Mouse (Mus musculus): ENCODE measurements at regions not wholly inside any gene's neighbourhood (a gene's known extent, or its start where the extent isn't known, plus 50 kb on each side); places are given as distances from the start of the nearest gene placed in this dataset.
"Not testable (repeated sequence)": the region's sequence is repeated elsewhere in the genome, so short reads cannot be mapped to it uniquely, and the experiment has no call there.

DNA sequence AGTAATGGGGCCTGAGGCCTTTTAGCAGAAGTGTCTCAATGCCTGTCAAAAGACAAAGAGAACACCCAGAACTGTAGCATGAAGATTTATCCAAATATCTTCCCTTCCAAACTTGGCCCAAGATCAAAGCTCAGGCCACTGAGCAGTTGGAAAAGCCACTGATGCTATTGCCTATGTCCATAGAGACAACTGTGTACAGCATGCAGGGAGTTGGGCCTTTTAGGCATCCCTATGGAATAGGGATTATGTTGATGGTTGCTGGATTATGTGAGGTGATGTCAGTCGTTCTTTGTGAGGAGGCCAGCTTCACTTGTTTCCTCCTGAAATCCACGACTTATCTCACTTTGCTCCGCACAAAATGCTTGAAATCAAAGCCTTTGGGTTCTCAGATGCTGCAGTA is 153.1 kb upstream of the Gm17728 start:
- in situ Hi-C loops (cut with MboI, MseI), result no loop called here

DNA sequence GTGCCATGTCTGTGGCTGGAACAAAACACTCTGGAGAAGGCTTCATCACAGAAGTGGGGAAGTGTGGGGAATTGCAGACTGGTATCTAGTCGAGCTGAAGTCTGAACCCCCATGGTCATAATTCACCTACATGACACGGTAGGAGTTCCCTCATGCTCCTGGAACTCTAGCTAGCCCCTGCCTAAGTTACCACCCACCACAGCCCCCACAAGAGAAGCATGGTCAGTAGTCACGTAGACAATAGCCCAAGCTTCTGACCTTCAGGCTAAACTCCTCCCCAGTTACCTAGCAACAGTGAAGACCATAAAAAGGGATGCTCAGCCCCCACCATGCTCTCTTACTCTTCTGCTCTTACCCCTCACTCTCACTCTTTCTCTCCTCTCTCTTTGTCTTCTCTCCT is 143.8 kb upstream of the Gm17728 start:
- in situ Hi-C loops (cut with MboI, MseI), result not testable (repeated sequence)

DNA sequence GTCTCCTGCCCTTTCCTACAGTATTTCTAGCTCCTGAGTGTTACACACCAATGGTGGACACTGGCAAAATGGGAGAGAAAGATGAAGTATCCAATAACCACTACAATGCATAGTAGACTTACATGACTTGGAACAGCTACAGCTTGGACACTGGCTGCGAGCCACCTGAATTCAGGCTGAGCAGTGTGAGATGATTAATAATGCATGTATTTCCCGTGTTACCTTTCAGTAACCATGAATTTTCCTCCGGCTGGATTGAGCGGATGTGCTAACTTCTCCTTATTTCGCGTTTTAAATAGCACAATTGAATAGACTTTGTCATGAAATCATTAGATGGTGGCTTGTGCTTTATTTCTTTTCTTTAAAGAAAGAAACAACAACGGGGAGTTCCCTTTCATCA is 142.4 kb upstream of the Gm17728 start:
- in situ Hi-C loops (cut with MboI, MseI), result no loop called here

DNA sequence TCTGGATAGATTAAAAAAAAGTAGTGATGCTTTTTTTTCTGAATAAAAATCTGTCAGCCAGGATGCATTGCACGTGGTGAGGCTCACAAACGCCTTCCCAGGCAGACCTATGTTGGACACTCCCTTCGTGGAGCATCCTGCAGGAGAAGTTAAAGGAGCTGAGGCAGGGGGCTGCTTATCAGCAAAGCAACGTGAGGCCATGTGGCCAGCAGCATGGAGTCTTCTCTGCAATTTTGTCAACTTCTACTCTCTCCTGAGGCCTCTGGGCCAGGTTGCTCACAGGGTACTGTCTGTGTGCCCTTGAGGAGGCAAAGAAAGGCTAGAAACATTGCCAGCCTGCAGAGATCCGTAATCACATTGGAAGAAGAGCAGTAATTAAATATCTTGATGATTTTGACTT is 140.0 kb upstream of the Gm17728 start:
- in situ Hi-C loops (cut with MboI, MseI), result loop anchor here (5.0 kb wide), 1 partner anchor 100 kb away; no protein-coding TSS in a partner anchor

DNA sequence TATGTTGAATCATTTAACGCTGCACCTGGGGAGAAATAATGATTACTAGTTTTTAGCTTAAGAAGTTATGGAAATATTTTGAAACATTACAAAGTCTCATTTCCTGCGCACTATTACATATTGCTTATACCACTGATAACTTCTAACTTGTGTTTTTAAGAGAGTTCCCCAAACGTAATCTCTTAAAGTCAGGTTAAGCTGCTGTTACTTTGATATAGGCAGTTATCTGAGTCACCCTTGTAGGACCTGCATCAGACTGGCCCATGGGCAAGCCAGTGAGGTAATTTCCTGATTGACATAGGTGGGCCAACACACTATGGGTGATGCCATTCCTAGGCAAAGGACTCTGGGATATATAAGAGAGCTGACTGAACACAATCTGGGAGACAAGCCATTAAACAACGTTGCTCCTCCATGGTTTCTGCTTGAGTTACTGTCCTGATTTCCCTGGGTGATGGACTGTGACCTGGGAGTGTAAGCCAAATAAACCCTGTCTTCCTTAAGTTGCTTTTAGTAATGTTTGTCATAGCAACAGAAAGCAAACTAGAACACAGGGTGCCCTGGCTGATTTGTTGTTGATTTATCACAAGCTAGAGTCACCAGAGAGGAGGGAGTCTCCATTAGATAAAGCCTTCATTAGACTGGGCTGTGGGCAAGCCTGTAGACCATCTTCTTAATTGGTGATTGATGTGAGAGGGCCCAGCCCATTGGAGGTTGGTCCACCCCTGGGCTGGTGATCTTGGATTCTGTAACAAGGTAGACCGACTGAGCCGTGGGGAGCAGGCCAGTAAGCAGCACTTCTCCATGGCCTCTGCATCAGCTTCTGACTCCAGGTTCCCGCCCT is 139.3 kb upstream of the Gm17728 start:
- in situ Hi-C loops (cut with MboI, MseI), result loop anchor here (5.0 kb wide), 1 partner anchor 100 kb away; no protein-coding TSS in a partner anchor

DNA sequence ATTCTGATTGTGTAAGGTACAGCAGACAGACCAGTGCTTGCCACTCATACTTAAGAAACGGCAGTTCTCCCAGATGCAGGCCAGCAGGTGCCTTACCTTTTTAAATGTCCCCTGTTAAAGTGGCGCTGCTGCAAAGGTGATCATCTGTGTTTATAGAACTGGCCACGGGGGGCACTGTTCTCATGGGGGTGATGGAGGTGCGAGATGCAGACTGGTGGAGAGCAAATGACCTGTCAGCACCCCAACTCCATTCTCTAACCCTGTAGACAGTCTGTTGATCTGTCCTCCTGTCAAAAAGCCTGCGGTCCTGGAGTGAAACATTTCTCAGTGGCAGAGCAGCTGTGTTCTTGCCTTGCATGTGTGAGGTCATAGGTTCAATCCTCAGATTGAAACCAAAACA is 135.4 kb upstream of the Gm17728 start:
- in situ Hi-C loops (cut with MboI, MseI), result no loop called here

DNA sequence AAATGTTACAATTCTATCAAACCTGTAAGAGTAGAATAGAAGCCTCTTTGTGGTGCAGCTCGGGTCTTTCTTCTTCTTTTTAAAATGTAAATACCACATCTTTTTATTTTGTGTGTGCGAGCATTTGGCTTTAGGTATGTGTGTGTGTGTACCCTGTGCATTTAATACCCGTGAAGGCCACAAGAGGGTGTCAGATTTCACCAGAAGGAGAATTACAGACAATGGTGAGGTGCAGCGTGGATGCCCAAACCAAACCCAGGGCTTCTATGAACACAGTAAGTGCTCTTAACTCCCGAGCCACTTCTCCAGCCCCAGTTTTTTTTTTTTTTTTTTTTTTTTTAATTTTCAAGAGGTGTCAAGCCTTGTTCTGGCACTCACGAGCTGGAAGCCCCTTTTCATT is 135.0 kb upstream of the Gm17728 start:
- in situ Hi-C loops (cut with MboI, MseI), result no loop called here

DNA sequence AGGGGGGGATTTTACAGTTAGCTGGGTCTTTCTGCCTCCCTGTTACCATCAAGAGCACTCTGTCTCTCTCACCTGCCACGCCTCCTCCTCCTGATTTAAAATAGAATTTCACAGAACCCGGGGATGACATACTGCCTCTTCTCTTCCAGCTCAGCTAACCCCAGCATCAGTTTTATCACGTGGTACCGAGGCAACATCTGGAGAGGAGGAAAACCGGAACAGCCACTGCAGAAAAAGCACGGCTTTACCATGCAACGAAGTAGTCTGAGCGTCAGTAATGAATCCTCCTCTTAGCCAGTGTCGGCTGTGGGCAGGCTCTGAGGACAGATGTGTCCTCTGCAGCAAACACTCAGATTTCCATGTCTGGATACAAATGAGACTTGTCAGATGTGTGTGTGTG is 134.2 kb upstream of the Gm17728 start:
- in situ Hi-C loops (cut with MboI, MseI), result no loop called here

DNA sequence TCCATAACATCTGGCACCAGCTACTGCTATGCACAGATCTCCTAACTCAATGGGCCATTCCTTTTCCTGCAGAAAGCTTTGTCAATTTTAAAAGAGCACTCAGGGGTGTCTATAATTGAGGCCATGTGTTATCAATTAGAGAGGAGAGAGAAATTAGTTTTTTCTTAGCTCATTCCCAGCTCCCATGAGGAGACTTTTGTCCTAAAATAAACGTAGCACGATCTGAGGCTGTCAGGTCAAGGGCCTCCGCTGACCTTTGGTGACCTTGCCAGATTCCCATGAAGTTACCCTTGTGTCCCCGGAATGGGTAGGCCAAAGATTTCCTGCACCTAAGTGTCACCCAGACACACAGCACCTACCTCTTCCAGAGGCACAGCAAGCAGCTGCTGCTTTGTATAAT is 130.3 kb upstream of the Gm17728 start:
- in situ Hi-C loops (cut with MboI, MseI), result no loop called here

DNA sequence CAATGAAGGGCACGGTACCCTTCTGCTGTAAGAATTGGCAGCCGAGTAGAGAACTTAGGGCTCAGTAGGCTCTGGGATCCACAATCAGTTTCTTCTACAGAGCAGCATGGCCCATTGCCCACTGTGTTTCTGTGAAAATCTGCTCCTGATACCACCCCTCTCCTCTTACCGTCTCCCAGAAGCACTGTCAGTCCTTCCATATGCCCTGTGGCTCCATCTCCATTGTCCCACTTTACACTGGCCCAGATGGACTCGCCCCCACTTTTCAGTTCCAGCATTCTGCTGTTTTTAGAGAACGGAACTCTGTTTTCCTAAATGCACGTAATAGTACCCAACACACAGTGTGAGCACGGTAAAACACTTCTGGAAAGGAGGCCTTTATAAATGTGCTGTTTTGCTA is 129.6 kb upstream of the Gm17728 start:
- in situ Hi-C loops (cut with MboI, MseI), result no loop called here

DNA sequence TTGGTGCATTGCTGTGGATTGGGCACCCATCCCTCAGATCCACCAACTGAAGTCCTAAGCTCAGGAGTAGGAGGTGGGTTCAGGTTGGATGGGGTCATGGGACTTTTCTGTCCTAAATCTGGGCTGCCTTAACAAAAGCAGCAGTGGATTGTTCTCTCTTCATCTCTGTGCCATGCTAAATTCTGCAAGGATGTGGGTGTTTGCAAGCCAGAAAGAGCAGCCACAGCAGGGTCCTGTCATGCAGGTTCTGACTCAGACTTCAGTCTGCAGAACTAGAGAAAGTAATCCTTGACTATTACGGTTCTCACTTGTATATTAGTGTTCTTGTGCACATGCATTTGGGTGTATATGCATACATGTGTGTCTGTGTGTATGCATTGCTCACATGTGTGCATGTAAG is 125.5 kb upstream of the Gm17728 start:
- in situ Hi-C loops (cut with MboI, MseI), result no loop called here

DNA sequence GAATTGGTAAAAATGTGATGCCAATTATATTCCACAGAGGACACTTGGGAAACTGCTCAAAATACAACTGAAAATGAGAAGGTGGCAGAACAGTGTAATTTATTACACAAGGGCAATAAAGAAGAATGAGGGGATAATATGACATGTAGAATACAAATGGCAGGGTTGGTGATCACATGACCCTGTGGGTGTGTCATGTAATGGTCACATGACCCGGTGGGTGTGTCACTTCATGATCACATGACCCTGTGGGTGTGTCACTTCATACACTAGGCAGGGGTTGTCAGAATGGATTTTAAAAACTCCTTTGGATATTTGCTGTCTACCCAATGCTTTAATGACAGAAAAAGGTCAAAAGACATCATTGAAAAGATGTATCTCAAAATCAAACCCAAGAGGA is 123.6 kb upstream of the Gm17728 start:
- in situ Hi-C loops (cut with MboI, MseI), result no loop called here

DNA sequence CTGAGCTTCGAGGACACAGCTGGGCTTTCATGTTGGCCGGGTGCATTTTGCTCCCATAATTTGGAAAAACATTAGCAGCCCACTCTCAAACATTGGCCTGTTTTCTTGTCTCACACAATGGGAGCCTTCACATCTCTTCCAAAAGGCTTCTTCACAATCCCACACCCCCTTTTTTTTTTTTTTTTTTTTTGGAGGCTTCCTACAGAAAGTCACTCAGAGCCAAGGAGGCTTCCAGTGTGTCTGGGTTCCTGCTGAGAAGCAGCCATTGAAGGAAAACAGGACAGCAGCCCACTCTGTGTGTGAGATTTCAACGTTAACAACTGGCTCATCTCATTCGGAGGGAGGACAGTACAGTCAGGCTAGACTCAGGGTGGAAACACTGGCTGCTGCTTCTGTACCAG is 120.8 kb upstream of the Gm17728 start:
- in situ Hi-C loops (cut with MboI, MseI), result no loop called here

DNA sequence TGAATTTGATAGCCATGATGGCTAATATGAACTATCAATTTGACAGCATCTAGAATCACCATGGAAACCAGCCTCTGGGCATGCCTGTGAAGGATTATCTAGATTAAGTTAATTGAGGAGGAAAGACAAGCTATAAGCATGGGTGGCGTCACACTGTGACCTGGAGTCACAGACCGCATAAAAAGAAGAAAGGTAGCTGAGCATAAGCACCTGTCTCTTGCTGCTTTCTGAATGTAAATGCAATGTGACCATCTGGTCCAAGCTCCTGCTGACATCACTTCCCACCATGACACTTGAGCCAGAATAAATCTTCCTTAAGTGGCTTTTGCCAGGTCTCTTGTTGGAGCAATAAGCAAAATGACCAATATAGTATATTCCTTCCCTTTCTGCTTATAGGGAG is 113.4 kb upstream of the Gm17728 start:
- in situ Hi-C loops (cut with MboI, MseI), result no loop called here

DNA sequence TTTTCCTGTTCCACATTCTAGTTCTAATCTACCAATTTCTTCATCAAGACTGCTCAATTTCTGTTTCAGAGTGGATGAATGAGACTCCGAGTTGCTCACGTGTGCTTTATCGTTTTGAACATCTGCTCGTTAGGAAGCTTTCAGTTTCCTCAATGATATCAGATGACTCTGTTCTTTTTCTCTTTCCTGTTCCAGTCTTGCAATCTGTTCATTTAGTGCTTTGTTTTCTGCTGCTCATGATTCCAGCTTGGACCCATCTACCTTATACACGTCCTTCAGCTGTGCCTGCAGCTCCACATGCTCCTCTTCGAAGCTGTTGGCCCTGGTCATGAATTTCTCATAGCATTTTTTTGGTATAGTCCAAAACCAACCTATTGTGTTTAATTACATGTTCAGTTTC is 99.1 kb upstream of the Gm17728 start:
- in situ Hi-C loops (cut with MboI, MseI), result no loop called here

DNA sequence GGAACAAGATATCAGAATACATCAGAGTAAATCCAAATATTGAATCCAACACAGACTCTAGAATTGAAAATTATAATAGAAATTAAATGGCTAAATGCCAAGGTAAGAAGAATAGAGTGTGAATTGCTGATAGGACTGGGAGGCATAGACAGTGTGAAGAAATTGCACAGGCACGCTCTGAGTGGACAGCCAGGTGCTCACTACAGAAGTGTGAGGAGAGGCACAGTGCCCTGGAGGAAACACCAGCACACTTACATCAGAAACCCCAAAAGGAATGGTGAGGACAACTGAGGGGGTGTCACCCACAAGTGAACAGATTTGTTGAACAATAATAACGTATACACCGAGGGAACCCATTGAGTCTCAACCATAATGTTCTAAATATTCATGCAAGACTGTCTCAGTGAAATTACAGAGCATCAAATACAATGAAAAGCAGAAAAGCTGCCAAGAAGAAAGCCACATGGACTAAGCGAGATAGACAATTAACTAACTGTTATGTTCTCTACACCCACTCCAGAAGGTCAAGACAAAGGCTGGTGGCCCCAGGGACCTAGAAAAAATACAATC is 92.9 kb upstream of the Gm17728 start:
- in situ Hi-C loops (cut with MboI, MseI), result no loop called here

DNA sequence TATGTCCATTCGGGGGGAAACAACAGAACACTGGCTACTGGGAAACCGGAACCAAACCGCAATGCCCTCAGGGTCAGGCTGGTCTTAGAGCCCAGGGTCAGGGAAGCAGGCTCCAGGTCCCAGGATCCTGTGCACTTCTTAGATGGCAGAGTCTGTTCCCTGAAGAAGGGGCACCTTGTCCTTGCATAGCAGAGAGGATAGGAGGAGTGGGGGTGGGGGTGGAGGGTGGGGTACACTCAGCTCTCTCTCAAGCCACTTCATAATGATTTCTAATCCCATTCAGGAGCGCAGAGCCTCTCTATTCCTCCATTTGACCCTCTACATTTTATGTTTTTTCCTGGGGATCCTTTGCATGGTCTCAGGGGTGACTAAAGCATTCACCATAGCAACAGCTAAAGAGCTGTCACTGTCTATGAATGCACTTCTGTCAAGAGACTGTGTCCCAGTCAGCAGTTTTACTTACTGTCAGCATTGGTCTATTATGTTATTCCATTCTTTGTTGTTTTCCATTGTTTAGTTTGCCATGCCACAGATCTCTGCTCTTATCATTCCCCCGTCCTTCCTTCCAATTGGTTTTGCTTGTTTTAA is 64.2 kb upstream of the Gm17728 start:
- in situ Hi-C loops (cut with MboI, MseI), result no loop called here
